Mouse (Mus musculus): ENCODE results near the gene Stx19. TPM values are rescaled to one million over a fixed set of nuclear protein-coding genes. Genes with fewer than 3 reads are reported as not detected.

Stx19 gene
- polyA plus RNA-seq, 1 experiment = not detected

DNA sequence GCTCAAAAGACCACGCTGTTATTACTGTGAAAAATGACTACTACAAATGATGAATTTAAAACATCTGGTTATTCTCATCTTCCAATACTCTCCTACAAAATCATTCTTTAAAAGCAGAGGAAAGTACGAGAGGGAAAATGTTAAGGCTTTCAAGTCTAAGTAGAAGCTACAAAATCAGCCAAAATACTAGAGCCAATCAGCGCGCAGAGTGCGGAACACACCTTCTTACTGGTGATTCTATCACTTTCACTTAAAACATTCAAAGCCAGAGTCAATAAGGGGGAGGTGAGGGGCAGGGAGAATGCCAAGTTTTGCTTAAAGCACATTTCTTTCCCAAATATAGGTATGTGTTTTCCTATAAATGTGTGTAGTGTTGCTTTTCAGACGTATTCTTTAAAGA is 30.9 kb downstream of the Stx19 start:
- TF ChIP-seq GATA1 (IDR thresholded peaks at IDR 0.05; ENCODE audit: borderline replicate concordance, low read length) (no peak), FLI1 (IDR thresholded peaks at IDR 0.05; ENCODE audit: low read length) (no peak)
- no peaks in the 10 kb centered on the region for H3K9me3 ChIP-seq
- peak overlapping the region; percentile 53 for H3K4me3 ChIP-seq (replicated peaks)
- H3K4me1 ChIP-seq = peaks cover 44% of the 10 kb centered on the region
- no peaks in the 10 kb centered on the region for H3K36me3 ChIP-seq (replicated peaks; ENCODE audit: low read length)
- no peaks in the 10 kb centered on the region for H3K27me3 ChIP-seq (replicated peaks)

DNA sequence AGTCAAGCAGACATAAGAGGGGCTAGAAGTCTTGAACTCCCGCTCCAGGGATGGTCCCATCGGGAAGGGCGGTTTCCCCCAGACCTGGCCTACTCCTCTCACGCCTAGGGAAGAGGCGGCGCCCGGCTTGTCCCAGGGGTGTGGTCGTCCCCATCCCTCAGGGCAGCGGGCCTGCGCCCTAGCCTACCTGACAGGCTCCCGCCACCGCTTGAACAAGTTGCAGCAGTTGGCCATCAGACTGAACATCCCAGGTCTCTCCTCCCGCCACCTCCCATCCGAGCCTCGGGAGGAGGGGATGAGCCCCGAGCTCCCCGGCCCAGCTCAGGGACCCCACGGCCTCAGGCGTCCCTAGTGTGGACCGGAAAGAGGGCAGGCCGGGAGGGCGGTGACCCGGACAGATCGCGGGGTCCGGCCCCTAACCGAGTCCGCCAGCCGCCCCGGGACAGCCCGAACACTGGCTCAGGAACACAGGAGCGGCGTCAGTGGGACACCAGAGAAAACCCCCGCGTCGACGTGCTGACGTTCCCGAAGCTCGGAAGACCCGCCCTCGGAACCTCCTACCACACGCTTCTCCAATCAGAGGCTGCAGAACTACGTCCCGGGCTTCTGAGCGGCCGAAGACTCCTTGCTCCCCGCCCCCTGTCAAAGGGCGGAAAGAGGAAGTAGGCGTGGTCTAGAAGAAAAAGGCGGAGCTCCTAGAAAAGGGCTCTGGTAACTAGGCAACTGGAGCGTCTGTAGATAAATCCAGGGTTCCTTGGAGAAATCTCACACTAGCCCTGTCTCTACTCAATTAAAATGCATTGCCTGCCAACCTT is 32.2 kb downstream of the Stx19 start, which contains the start of gene Arl13b:
Gene Arl13b (minus strand): TSS at position 543 of the 815 bp plus-strand sequence.
- H3K27me3 ChIP-seq (replicated peaks) = no peaks in the 10 kb centered on the region
- TF ChIP-seq GATA1 (IDR thresholded peaks at IDR 0.05; ENCODE audit: borderline replicate concordance, low read length) (no peak), FLI1 (IDR thresholded peaks at IDR 0.05; ENCODE audit: low read length) (0 out of 2 replicates have a peak, but pooled peaks have one; percentile 30)
- H3K9me3 ChIP-seq = no peaks in the 10 kb centered on the region
- no peaks in the 10 kb centered on the region for H3K36me3 ChIP-seq (replicated peaks; ENCODE audit: low read length)
- H3K4me3 ChIP-seq (replicated peaks) = peak within 1 kb of the TSS; percentile 98
- H3K4me1 ChIP-seq = peaks cover 36% of the 10 kb centered on the region

- no peaks in the 10 kb centered on the region for H3K9me3 ChIP-seq
- H3K36me3 ChIP-seq (replicated peaks; ENCODE audit: low read length) = no peaks in the 10 kb centered on the region
- H3K27me3 ChIP-seq (replicated peaks) = no peaks in the 10 kb centered on the region
- H3K4me3 ChIP-seq (replicated peaks) = no peak overlapping the region
- TF ChIP-seq GATA1 (IDR thresholded peaks at IDR 0.05; ENCODE audit: borderline replicate concordance, low read length) (no peak), FLI1 (IDR thresholded peaks at IDR 0.05; ENCODE audit: low read length) (no peak)
- H3K4me1 ChIP-seq = peaks cover 32% of the 10 kb centered on the region
These were observed 38.2 kb downstream of the Stx19 start for GRCm38 (mm10) chr16:62852464-62853252.

GRCm38 (mm10) chr16:62853611-62854126 is 39.2 kb downstream of the Stx19 start:
- Histone ChIP-seq H3K4me3 (replicated peaks) (peak overlapping the region; percentile 90), H3K36me3 (replicated peaks; ENCODE audit: low read length) (no peaks in the 10 kb centered on the region)

DNA sequence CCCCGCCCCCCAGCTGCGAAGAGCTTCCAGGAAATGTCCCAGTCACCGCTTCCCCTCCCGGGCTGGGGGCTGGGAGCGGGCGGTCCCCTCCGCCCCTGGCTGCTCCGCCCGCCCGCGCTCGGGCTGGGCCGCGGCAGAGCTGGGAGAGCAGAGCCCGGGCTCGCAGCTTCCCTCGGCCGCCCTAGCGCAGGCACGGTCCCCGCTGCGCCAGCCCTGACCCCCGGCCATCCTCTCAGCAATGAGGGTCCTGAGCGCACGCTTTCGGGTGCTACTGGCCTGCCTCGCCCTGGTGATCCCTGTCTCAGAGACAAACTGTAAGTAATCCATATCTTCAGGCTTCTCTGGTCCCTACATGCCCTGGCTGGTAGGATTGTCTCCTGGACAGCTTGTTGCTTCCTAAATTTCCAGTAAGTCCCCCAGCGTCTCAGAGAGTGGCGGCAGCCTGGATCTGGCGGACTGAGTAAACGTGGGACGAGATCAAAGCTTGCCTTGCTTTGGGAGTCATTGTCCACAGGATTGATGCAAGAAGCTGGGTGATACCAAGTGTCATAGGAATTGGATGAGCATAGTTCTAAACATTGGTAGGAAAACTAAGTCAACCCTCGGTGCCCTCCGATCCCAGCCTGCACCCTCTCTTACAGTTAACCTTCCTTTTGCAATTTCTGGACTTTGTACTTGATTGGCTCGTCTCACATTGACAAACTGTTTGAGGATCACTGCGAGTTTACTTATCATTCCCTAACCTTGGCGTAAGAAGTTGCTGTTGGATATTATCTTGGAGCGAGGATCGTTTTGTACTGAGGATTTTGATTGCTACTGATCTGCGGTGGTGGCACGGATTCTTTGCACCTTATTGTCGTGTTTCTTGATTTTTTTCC is 40.0 kb downstream of the Stx19 start, which contains the start of gene Pros1:
Gene Pros1 (plus strand): TSS at position 117 of the 878 bp plus-strand sequence.
- H3K36me3 ChIP-seq (replicated peaks; ENCODE audit: low read length) = peaks cover 4% of the 10 kb centered on the region
- H3K9me3 ChIP-seq = no peaks in the 10 kb centered on the region
- peaks cover 43% of the 10 kb centered on the region for H3K4me1 ChIP-seq
- TF ChIP-seq GATA1 (IDR thresholded peaks at IDR 0.05; ENCODE audit: borderline replicate concordance, low read length) (no peak), FLI1 (IDR thresholded peaks at IDR 0.05; ENCODE audit: low read length) (no peak)
- no peaks in the 10 kb centered on the region for H3K27me3 ChIP-seq (replicated peaks)
- peak within 1 kb of the TSS; percentile 90 for H3K4me3 ChIP-seq (replicated peaks)

More at GRCm38 (mm10) chr16:62853611-62854126, 39.2 kb downstream of the Stx19 start:
- no peaks in the 10 kb centered on the region for H3K27me3 ChIP-seq (replicated peaks)
- H3K9me3 ChIP-seq = no peaks in the 10 kb centered on the region
- peaks cover 36% of the 10 kb centered on the region for H3K4me1 ChIP-seq
- TF ChIP-seq GATA1 (IDR thresholded peaks at IDR 0.05; ENCODE audit: borderline replicate concordance, low read length) (no peak), FLI1 (IDR thresholded peaks at IDR 0.05; ENCODE audit: low read length) (no peak)

GRCm38 (mm10) chr16:62855385-62855784 is 40.9 kb downstream of the Stx19 start:
- peak overlapping the region; percentile 90 for H3K4me3 ChIP-seq (replicated peaks)

DNA sequence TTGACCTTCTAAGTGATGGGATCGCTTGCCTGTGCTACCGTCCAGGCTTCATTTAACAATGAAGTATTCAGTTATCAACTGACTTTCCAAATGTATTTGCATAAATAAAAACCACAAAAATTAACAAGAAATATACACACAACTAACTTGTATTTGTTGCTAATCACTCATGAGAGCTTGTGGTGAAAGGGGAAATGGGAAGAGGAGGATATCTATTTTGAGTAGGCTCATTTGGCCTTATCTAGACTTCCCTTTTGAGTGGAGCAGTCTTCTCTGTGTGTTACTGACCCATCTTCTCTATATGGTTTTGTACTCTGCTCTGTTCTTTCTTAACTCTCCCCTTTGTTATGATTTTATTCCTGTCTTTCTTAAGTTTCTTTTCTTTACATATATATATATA is 41.8 kb downstream of the Stx19 start:
- no peaks in the 10 kb centered on the region for H3K27me3 ChIP-seq (replicated peaks)
- peak overlapping the region; percentile 90 for H3K4me3 ChIP-seq (replicated peaks)
- no peaks in the 10 kb centered on the region for H3K9me3 ChIP-seq
- TF ChIP-seq FLI1 (IDR thresholded peaks at IDR 0.05; ENCODE audit: low read length) = no peak
- no peak for TF ChIP-seq GATA1 (IDR thresholded peaks at IDR 0.05; ENCODE audit: borderline replicate concordance, low read length)
- peaks cover 8% of the 10 kb centered on the region for H3K36me3 ChIP-seq (replicated peaks; ENCODE audit: low read length)
- peaks cover 62% of the 10 kb centered on the region for H3K4me1 ChIP-seq

More at GRCm38 (mm10) chr16:62855385-62855784, 40.9 kb downstream of the Stx19 start:
- Histone ChIP-seq H3K9me3 (no peaks in the 10 kb centered on the region), H3K36me3 (replicated peaks; ENCODE audit: low read length) (peaks cover 8% of the 10 kb centered on the region), H3K4me1 (peaks cover 53% of the 10 kb centered on the region), H3K27me3 (replicated peaks) (no peaks in the 10 kb centered on the region)
- TF ChIP-seq FLI1 (IDR thresholded peaks at IDR 0.05; ENCODE audit: low read length) (no peak), GATA1 (IDR thresholded peaks at IDR 0.05; ENCODE audit: borderline replicate concordance, low read length) (no peak)

GRCm38 (mm10) chr16:62857498-62857897 is 43.0 kb downstream of the Stx19 start:
- Histone ChIP-seq H3K9me3 (no peaks in the 10 kb centered on the region), H3K36me3 (replicated peaks; ENCODE audit: low read length) (peaks cover 10% of the 10 kb centered on the region), H3K27me3 (replicated peaks) (no peaks in the 10 kb centered on the region), H3K4me1 (peaks cover 74% of the 10 kb centered on the region), H3K4me3 (replicated peaks) (peak overlapping the region; percentile 54)
- TF ChIP-seq GATA1 (IDR thresholded peaks at IDR 0.05; ENCODE audit: borderline replicate concordance, low read length) (no peak), FLI1 (IDR thresholded peaks at IDR 0.05; ENCODE audit: low read length) (no peak)

- peaks cover 79% of the 10 kb centered on the region for H3K4me1 ChIP-seq
- no peaks in the 10 kb centered on the region for H3K27me3 ChIP-seq (replicated peaks)
- no peak overlapping the region for H3K4me3 ChIP-seq (replicated peaks)
- peaks cover 12% of the 10 kb centered on the region for H3K36me3 ChIP-seq (replicated peaks; ENCODE audit: low read length)
- H3K9me3 ChIP-seq = no peaks in the 10 kb centered on the region
- TF ChIP-seq FLI1 (IDR thresholded peaks at IDR 0.05; ENCODE audit: low read length) = no peak
- no peak for TF ChIP-seq GATA1 (IDR thresholded peaks at IDR 0.05; ENCODE audit: borderline replicate concordance, low read length)
These were observed 43.5 kb downstream of the Stx19 start for GRCm38 (mm10) chr16:62858018-62858417.
